Mouse (Mus musculus): ENCODE measurements around the gene Eps8. TPM values are rescaled to one million over a fixed set of nuclear protein-coding genes. Genes with fewer than 3 reads are reported as not detected.

Eps8 gene
- total RNA-seq, 2 experiments from 2014 or later, result 28.9 to 34.8 TPM

GRCm38 (mm10) chr6:137628715-137629114 is 26.0 kb downstream of the Eps8 start:
- no peak for ATAC-seq (ENCODE audit: poor library complexity, severe bottlenecking)

GRCm38 (mm10) chr6:137621021-137621420 is 33.7 kb downstream of the Eps8 start:
- ATAC-seq (ENCODE audit: poor library complexity, severe bottlenecking), result no peak

GRCm38 (mm10) chr6:137613903-137614302 is 40.8 kb downstream of the Eps8 start:
- ATAC-seq (ENCODE audit: poor library complexity, severe bottlenecking), result no peak

- no peak for ATAC-seq (ENCODE audit: poor library complexity, severe bottlenecking)
These were observed 42.6 kb downstream of the Eps8 start for GRCm38 (mm10) chr6:137612071-137612547.

- ATAC-seq (ENCODE audit: poor library complexity, severe bottlenecking), result no peak
These were observed 46.3 kb downstream of the Eps8 start for GRCm38 (mm10) chr6:137608160-137608930.

GRCm38 (mm10) chr6:137606541-137606940 is 48.1 kb downstream of the Eps8 start:
- no peak for ATAC-seq (ENCODE audit: poor library complexity, severe bottlenecking)

GRCm38 (mm10) chr6:137604417-137605248 is 50.0 kb downstream of the Eps8 start:
- ATAC-seq (ENCODE audit: poor library complexity, severe bottlenecking), result no peak

GRCm38 (mm10) chr6:137598306-137598705 is 56.4 kb downstream of the Eps8 start:
- no peak for ATAC-seq (ENCODE audit: poor library complexity, severe bottlenecking)

- ATAC-seq (ENCODE audit: poor library complexity, severe bottlenecking), result no peak
These were observed 57.1 kb downstream of the Eps8 start for GRCm38 (mm10) chr6:137597442-137598058.

GRCm38 (mm10) chr6:137592582-137592981 is 62.1 kb downstream of the Eps8 start:
- no peak for ATAC-seq (ENCODE audit: poor library complexity, severe bottlenecking)

GRCm38 (mm10) chr6:137589245-137589618 is 65.4 kb downstream of the Eps8 start:
- no peak for ATAC-seq (ENCODE audit: poor library complexity, severe bottlenecking)

GRCm38 (mm10) chr6:137588481-137589244 is 66.0 kb downstream of the Eps8 start:
- no peak for ATAC-seq (ENCODE audit: poor library complexity, severe bottlenecking)

- ATAC-seq (ENCODE audit: poor library complexity, severe bottlenecking), result no peak
These were observed 66.8 kb downstream of the Eps8 start for GRCm38 (mm10) chr6:137587866-137588265.

- ATAC-seq (ENCODE audit: poor library complexity, severe bottlenecking), result no peak
These were observed 69.4 kb downstream of the Eps8 start for GRCm38 (mm10) chr6:137585229-137585628.

GRCm38 (mm10) chr6:137583056-137583455 is 71.6 kb downstream of the Eps8 start:
- no peak for ATAC-seq (ENCODE audit: poor library complexity, severe bottlenecking)

GRCm38 (mm10) chr6:137582207-137582889 is 72.3 kb downstream of the Eps8 start:
- ATAC-seq (ENCODE audit: poor library complexity, severe bottlenecking), result peak; percentile 88

- no peak for ATAC-seq (ENCODE audit: poor library complexity, severe bottlenecking)
These were observed 73.2 kb downstream of the Eps8 start for GRCm38 (mm10) chr6:137581331-137582010.

GRCm38 (mm10) chr6:137580503-137580902 is 74.2 kb downstream of the Eps8 start:
- ATAC-seq (ENCODE audit: poor library complexity, severe bottlenecking), result no peak

GRCm38 (mm10) chr6:137576670-137577371 is 77.9 kb downstream of the Eps8 start:
- peak; percentile 67 for ATAC-seq (ENCODE audit: poor library complexity, severe bottlenecking)
